Mouse (Mus musculus) ovary, adult 2 months (tissue): ENCODE results near the gene Cers3. TPM values are rescaled to one million over a fixed set of nuclear protein-coding genes. Genes with fewer than 3 reads are reported as not detected.

Source experiments
- polyA plus RNA-seq: library from polyadenylated mRNA; depleted of rRNA; stranded (reverse); fragments of >200 nt; gene quantifications from 2 replicates; pipeline ENCODE4 v1.2.3, GENCODE M21; 2012; rRNA removed

The Cers3 gene
- polyA plus RNA-seq, result 0.17 and 0.33 TPM in 2 replicates

GRCm38 (mm10) chr7:66743377-66743781 lies at the start of gene Cers3:
Gene Cers3 (plus strand): TSS chr7:66743504.

GRCm38 (mm10) chr7:66839463-66840007 lies 96.2 kb downstream of the Cers3 start, which contains the start of gene Adamts17:
Gene Adamts17 (plus strand): TSS chr7:66839735.

Other genes starting within 250 kb of the Cers3 start
- gene Asb7, start 53.9 kb upstream of the Cers3 start, polyA plus RNA-seq, result 3.6 and 3.9 TPM in 2 replicates
- gene Lins1, start 53.6 kb upstream of the Cers3 start, polyA plus RNA-seq, result 8.8 and 9.4 TPM in 2 replicates
- gene Adamts17, start 96.2 kb downstream of the Cers3 start, polyA plus RNA-seq, result 1.8 and 1.9 TPM in 2 replicates